Mouse (Mus musculus) intestine, embryonic 14.5 days (tissue): ENCODE data around the gene Cd300a. TPM values are rescaled to one million over a fixed set of nuclear protein-coding genes. Genes with fewer than 3 reads are reported as not detected.
A peak's percentile ranks its signal among the peaks of the same experiment; 100 is the strongest.

Source experiments
- ATAC-seq: fragments of 200-750 bp; cut with Nextera tagmentation; replicated peaks from 2 replicates; pipeline ENCODE4 v1.8.0; 2017; ENCODE audit warnings: low read depth, moderate number of reproducible peaks, moderate TSS enrichment, moderate library complexity; ENCODE audit not compliant: low FRiP score, low TSS enrichment
- DNase-seq: peaks from one replicate; pipeline ENCODE4 v3.0.0-alpha.2; 2018; ENCODE audit warnings: low spot score
- H3K27ac ChIP-seq: fragments of 300-500 bp; sonication (generic); 2 replicates; pipeline ENCODE4 v1.5.1; 2014; ENCODE audit warnings: low read depth, mild to moderate bottlenecking, control low read depth
- H3K27me3 ChIP-seq: fragments of 300-500 bp; sonication (generic); replicated peaks from 2 replicates; pipeline ENCODE4 v1.6.1; 2014; ENCODE audit warnings: low read length, control low read depth; ENCODE audit not compliant: control insufficient read depth, insufficient read depth
- H3K36me3 ChIP-seq: fragments of 300-500 bp; sonication (generic); 2 replicates; pipeline ENCODE4 v1.6.1; 2014; ENCODE audit warnings: low read length, control low read depth; ENCODE audit not compliant: control insufficient read depth, insufficient read depth
- H3K4me1 ChIP-seq: fragments of 300-500 bp; sonication (generic); replicated peaks from 2 replicates; pipeline ENCODE4 v1.6.1; 2014; ENCODE audit warnings: low read length, control low read depth, mixed read lengths; ENCODE audit not compliant: control insufficient read depth, insufficient read depth
- H3K4me2 ChIP-seq: fragments of 300-500 bp; sonication (generic); 2 replicates; pipeline ENCODE4 v1.6.1; 2014; ENCODE audit warnings: low read length
- H3K4me3 ChIP-seq: fragments of 300-500 bp; sonication (generic); 2 replicates; pipeline ENCODE4 v1.5.1; 2014; ENCODE audit warnings: low read depth, low read length, control low read depth, mixed read lengths
- H3K9ac ChIP-seq: fragments of 300-500 bp; sonication (generic); 2 replicates; pipeline ENCODE4 v1.6.1; 2014; ENCODE audit warnings: mild to moderate bottlenecking, low read length
- H3K9me3 ChIP-seq: fragments of 300-500 bp; sonication (generic); 2 replicates; pipeline ENCODE4 v1.6.1; 2016; ENCODE audit warnings: low read length, control low read depth; ENCODE audit not compliant: control insufficient read depth
- WGBS: fragments of 180-500 bp; shearing (Covaris S2); extraction: QIAGEN DNeasy Blood & Tissue Kit; methylation state at CpG from one replicate; pipeline ENCODE4 v1.1.7; 2014; 5-methylcytosine and 5-hydroxymethylcytosine counted together
- polyA plus RNA-seq: library from polyadenylated mRNA; unstranded; fragments of >200 nt; fragmentation: Nextera tagmentation; extraction: Ambion mirVana; gene quantifications from 2 replicates; pipeline ENCODE4 v1.2.1, GENCODE M21; 2014

Cd300a gene
- polyA plus RNA-seq = 0.89 and 1.3 TPM in 2 replicates

GRCm38 (mm10) chr11:114889991-114890518 is at the start of gene Cd300a:
TSS of gene Cd300a (plus strand) at chr11:114890041.
- Histone ChIP-seq H3K9me3 (no peaks in the 10 kb centered on the region), H3K27me3 (no peaks in the 10 kb centered on the region), H3K9ac (no peak within 1 kb of the TSS), H3K4me1 (no peaks in the 10 kb centered on the region), H3K4me3 (no peak within 1 kb of the TSS), H3K4me2 (no peak within 1 kb of the TSS), H3K36me3 (no peaks in the 10 kb centered on the region), H3K27ac (no peak within 1 kb of the TSS)
- DNase-seq (no peak), ATAC-seq (no peak)
- WGBS = 81% methylated on average over 18 of the region's 18 CpGs

- Histone ChIP-seq H3K36me3 (no peaks in the 10 kb centered on the region), H3K27ac (no peak overlapping the region), H3K27me3 (no peaks in the 10 kb centered on the region), H3K4me3 (no peak overlapping the region), H3K4me1 (peaks cover 11% of the 10 kb centered on the region), H3K9me3 (no peaks in the 10 kb centered on the region), H3K9ac (no peak overlapping the region), H3K4me2 (no peak overlapping the region)
- no peak for DNase-seq
- ATAC-seq = peak; percentile 63
- WGBS = 11% methylated on average over 8 of the region's 8 CpGs
Measured at GRCm38 (mm10) chr11:114843818-114844463, 45.9 kb upstream of the Cd300a start.

- Histone ChIP-seq H3K4me3 (no peak overlapping the region), H3K36me3 (no peaks in the 10 kb centered on the region), H3K9ac (no peak overlapping the region), H3K4me1 (peaks cover 14% of the 10 kb centered on the region), H3K9me3 (no peaks in the 10 kb centered on the region), H3K27ac (no peak overlapping the region), H3K27me3 (no peaks in the 10 kb centered on the region), H3K4me2 (no peak overlapping the region)
- no peak for ATAC-seq
- DNase-seq = no peak
- WGBS = 75% methylated on average over 7 of the region's 7 CpGs
Measured at GRCm38 (mm10) chr11:114844464-114845220, 45.2 kb upstream of the Cd300a start.

GRCm38 (mm10) chr11:114846336-114846735 is 43.5 kb upstream of the Cd300a start:
- Histone ChIP-seq H3K27ac (no peak overlapping the region), H3K4me2 (no peak overlapping the region), H3K9me3 (no peaks in the 10 kb centered on the region), H3K36me3 (no peaks in the 10 kb centered on the region), H3K4me3 (no peak overlapping the region), H3K4me1 (peaks cover 22% of the 10 kb centered on the region), H3K9ac (no peak overlapping the region), H3K27me3 (no peaks in the 10 kb centered on the region)
- whole genome bisulfite sequencing = 61% methylated on average over 4 of the region's 4 CpGs
- DNase-seq (no peak), ATAC-seq (no peak)

- Histone ChIP-seq H3K36me3 (no peaks in the 10 kb centered on the region), H3K4me1 (peaks cover 22% of the 10 kb centered on the region), H3K27me3 (no peaks in the 10 kb centered on the region), H3K9me3 (no peaks in the 10 kb centered on the region), H3K4me2 (no peak overlapping the region), H3K27ac (no peak overlapping the region), H3K4me3 (no peak overlapping the region), H3K9ac (no peak overlapping the region)
- no peak for DNase-seq
- no peak for ATAC-seq
- WGBS = 89% methylated on average over 5 of the region's 5 CpGs
Measured at GRCm38 (mm10) chr11:114847008-114847407, 42.8 kb upstream of the Cd300a start.

DNA sequence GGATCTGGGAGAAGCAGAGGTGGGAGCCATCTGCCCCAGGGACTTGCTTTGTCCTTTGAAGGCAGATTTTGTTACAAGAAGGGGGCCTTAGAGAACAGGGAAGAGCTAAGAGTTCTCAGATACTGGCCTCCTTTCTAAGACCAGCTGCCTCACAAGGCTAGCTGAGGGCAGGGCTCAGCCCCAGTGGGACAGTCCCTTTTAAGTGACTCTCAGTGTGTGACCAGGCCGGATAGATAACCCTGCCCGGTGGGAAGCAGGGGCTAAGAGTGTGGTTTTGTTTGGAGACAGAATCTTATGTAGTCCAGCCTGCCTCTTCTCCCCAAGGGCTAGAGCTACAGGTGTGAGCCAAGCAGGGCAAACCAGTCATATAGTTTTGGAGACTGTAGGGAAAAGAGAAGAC is 40.3 kb upstream of the Cd300a start:
- Histone ChIP-seq H3K36me3 (no peaks in the 10 kb centered on the region), H3K9me3 (no peaks in the 10 kb centered on the region), H3K4me1 (peaks cover 17% of the 10 kb centered on the region), H3K27ac (peak overlapping the region; percentile 88; the same call in 1 of the 2 replicates), H3K4me3 (no peak overlapping the region), H3K4me2 (no peak overlapping the region), H3K27me3 (no peaks in the 10 kb centered on the region), H3K9ac (no peak overlapping the region)
- whole genome bisulfite sequencing = 15% methylated on average over 2 of the region's 2 CpGs
- DNase-seq = no peak
- ATAC-seq = no peak

DNA sequence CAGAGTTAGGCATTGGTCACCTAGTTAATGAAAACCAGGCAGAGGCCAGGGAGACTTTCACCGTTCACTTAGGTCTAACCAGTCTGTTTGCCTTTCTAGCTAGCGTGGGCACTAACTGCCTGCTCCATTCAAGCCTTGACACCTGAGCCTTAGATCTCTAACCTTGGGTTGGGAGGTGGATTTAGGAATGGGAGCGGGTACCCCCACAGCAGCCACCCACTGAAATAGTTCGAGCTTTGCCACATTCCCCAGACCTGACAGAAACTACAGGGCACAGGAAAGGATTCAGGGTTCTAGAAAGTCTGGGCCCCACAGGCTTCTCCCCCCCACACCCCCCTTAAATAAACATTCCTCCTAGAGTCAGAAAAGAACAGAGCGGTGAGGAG is 39.8 kb upstream of the Cd300a start:
- Histone ChIP-seq H3K4me2 (peak overlapping the region; percentile 99), H3K27me3 (no peaks in the 10 kb centered on the region), H3K9me3 (no peaks in the 10 kb centered on the region), H3K9ac (no peak overlapping the region), H3K4me1 (peaks cover 14% of the 10 kb centered on the region), H3K27ac (peak overlapping the region; percentile 88; the same call in 1 of the 2 replicates), H3K4me3 (peak overlapping the region; percentile 70; the same call in 1 of the 2 replicates), H3K36me3 (no peaks in the 10 kb centered on the region)
- no peak for ATAC-seq
- 17% methylated on average over 5 of the region's 5 CpGs for WGBS
- DNase-seq = no peak

GRCm38 (mm10) chr11:114850452-114851268 is 39.2 kb upstream of the Cd300a start, which contains the start of gene Gprc5c:
TSS of gene Gprc5c (plus strand) at chr11:114851152.
- no peaks in the 10 kb centered on the region for H3K9me3 ChIP-seq
- H3K4me3 ChIP-seq = peak within 1 kb of the TSS; percentile 70
- no peaks in the 10 kb centered on the region for H3K36me3 ChIP-seq
- ATAC-seq (peak; percentile 21), DNase-seq (peak; percentile 84)
- peaks cover 14% of the 10 kb centered on the region for H3K4me1 ChIP-seq
- no peaks in the 10 kb centered on the region for H3K27me3 ChIP-seq
- WGBS = under 1% methylated on average over 37 of the region's 43 CpGs
- H3K9ac ChIP-seq = peak within 1 kb of the TSS; percentile 80
- peak within 1 kb of the TSS; percentile 99 for H3K4me2 ChIP-seq
- H3K27ac ChIP-seq = peak within 1 kb of the TSS; percentile 88
